Mouse (Mus musculus) gastrocnemius, adult 18-20 months (tissue): ENCODE measurements around the gene Dnah2. TPM values are rescaled to one million over a fixed set of nuclear protein-coding genes. Genes with fewer than 3 reads are reported as not detected.
A peak's percentile ranks its signal among the peaks of the same experiment; 100 is the strongest.
"Not testable (repeated sequence)": the region's sequence is repeated elsewhere in the genome, so short reads cannot be mapped to it uniquely, and the experiment has no call there.

Source experiments
- DNase-seq: peaks from one replicate; pipeline ENCODE4 v3.0.0; 2021; ENCODE audit warnings: low spot score
- total RNA-seq, 2 experiments: library from RNA; stranded (reverse); gene quantifications; 2 replicates each; pipeline ENCODE4 v1.2.3; 2021

Gene Dnah2
- total RNA-seq, 2 experiments from 2014 or later = 0.14 to 0.83 TPM

DNA sequence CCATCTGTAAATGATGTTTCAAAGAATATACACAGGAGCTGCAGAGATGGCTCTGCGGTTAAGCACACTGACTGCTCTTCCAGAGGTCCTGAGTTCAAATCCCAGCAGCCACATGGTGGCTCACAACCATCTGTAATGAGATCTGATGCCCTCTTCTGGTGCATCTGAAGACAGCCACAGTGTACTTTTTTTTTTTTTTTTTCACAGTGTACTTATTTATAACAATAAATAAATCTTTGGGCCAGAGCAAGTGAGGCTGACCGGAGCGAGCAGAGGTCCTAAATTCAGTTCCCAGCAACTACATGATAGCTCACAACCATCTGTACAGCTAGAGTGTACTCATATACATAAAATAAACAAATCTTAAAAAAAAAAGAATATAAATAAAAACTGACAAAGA is 18.6 kb downstream of the Dnah2 start:
- not testable (repeated sequence) for DNase-seq

DNA sequence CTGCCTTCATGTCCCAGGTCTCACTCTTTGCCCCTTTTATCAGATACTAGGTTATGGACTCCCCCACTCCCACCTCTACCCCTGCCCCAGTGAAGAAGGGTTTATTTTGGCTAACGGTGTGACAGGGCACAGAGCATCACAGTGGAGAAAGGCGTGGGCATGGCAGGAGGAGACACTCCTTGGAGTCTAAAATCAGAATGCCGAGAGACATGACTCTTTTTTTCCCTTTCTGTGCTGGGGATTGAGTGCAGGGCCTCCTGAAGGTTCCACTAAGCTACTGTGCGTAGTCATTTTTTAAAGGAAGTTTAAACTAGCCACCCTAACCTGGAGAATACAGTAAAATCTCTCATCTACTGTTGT is 20.9 kb downstream of the Dnah2 start:
- DNase-seq = no peak

DNA sequence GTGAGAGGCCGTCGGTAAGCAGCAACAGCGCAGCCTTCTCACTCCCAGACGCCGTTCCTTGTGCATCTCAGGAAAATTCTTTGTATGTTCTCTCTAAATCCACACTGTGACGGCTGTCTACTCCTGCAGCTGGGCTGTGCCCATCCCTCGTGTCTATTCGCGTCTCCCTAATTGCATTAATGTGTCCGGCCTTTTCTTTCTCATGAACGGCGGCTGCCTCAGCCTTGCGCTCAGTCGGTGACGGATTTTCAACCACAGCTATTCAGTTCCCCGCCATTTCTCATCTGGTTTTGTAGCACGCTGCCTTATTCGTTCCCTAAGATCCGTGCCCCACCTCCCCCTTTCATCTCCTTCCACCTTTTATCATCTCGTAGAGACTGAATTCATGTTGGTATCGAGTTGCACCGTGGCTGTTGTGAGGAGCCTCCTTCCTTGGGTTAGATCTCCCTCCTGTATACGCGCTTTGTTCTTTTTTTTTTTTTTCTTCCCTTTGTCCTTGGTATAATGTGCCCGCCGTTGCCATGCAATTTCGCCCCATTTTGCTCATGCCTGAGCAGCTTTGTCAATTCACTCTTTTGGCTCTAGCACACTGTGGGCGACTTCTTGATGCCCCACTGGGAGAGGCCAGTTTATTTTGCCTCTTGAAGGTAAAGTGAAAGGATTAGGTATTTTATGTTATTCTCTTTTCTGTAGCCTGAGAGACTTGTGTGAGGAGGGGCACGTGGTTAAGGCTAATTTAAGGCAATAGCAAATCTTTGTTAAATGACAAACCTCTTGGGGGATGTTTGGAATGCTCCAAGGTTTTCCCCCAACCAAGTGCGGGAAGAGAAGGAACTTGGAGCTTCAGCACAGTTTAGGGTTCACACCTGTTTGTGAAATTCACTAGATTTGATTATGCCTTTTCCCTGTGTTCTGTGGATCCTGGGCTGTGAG is 21.5 kb downstream of the Dnah2 start:
- no peak for DNase-seq

DNA sequence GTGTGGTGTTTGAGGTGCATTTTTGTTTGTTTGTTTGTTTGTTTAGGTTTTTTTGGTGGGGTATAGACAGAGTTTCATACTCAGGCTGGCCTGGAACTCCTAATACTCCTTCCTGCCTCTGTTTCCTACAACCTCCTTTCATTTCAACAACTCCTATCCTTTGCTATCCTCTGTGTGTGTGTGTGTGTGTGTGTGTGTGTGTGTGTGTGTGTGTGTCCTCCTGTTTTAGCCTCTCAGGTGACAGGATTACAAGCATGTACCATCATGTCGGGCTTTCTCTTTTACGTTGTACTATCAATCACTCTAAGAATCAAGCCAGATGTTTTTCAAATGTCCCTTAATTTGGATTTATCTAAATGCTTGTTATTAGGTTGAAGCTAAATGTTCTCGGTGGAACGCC is 22.3 kb downstream of the Dnah2 start:
- DNase-seq = no peak

DNA sequence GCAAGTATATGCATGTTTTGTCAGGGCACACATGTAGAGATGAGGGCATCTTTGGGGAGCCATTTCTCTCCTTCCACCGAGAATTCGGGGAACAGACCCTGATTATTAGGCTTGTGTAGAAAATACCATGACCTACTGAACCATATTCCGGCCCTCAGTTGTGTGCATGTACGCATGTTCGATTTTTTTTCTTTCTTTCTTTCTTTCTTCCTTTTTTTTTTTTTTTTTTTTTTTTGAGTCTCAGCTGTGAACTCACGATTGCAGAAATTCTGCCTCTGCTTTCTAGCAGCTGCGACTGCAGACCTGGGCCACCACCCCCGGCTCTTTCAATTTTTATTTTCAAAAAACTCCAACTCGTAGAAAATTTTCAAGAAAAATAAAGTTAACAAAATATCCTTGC is 23.2 kb downstream of the Dnah2 start:
- no peak for DNase-seq

DNA sequence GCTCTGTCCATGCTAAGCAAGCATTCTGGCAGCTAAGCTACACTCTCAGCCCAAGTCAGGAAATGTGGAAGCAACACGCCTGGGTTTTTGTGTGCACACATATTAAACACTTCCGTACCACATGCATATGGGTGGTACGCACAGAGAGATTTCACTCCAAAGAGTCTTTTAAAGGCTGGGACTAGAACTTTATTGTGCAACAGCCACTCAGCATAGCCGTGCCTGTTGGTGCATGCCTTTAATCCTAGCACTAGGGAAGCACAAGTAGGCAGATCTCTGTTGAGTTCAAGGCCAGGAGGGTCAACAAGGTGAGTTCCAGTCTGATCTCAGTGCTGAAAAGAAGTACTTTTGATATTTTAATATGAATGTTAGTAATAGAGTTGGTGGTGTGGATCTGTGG is 25.3 kb downstream of the Dnah2 start:
- no peak for DNase-seq

DNA sequence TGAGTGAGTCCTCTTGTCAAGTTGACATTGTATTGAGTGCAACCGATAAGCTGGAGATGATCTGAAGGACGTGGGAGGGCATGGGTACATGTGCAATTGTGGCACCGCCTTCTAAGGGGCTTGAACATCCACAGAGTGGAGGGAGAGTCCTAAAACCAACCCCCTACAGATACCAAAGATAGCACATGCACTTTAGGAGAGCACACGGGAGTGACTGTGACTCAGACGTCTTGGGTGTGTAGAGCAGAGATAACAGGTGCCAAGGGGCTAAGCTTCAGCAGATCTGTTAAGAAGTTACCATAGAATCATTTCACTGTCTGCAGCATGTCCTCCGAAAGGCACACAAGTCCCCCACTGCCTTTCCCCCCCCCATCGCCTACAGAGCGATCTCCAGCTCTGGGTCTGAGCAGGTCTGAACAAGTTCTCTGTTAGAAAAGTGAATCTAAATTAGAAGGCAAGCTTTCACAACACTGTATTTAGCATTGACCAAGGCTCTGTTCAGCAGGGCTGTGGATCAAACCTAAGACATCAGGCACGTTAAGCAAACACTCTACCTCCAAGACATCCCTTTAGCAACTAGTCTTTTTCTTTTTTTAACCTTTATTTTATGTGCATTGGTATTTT is 27.3 kb downstream of the Dnah2 start:
- DNase-seq = no peak

DNA sequence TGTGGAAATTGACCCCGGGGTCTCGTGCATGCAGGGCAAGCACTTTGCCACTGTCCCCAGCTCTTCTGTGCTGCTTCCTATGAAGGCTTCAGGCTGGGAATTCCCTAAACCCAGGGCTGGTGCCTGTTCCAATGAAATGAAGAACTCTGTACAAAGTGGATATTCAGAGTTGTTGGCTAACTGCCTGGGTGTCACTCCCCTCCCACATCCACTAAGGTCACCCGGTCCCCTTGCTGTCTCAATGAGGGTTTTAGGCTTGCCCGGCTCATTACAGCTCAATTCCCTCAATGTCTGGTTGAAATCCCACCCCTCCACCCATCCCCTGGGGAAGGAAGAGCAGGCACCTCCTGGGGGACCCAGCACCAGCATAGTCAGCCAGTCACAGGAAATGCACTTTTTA is 28.9 kb downstream of the Dnah2 start:
- DNase-seq = no peak

DNA sequence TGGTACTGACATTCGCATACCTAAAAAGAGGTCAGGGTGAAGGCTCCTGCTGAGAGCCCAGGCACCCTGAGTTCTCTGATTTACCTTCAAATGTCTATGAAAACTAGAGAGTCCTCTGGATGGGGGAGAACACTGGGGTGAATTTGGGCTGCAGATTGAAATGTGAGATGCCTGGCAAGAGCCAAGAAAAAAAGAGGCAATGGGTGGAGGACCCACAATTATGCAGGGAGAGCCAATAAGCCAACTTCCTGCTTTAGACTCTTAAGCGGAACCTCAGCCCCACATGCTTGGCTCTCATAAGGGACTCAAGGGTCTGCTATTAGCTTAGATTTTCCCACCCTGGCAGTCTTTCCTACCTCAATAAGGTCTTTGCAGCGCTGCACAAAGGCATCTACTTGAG is 32.2 kb downstream of the Dnah2 start:
- no peak for DNase-seq

DNA sequence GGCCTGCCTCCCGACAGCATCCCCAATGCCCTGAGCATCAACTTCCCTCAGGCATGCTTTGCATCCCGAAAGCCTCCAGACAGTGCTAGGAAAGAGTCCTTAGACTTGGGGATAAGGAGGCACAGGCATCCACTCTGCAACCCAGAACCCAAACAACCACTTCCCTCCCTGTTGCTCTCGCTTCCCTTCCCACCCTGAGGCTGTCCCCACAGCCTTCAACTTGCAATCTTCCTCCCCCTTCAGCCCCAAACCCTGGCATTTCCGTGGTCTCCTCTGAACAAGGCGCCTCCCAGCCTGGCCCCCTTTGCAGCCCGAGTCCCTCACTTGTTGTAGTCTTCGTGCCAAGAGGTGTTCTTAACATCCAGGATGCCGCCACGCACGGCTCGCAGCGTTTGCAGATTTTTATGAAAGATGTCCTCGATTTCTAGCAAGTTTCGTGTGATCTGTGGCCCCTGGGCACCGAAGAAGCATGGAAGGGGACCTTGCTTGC is 32.7 kb downstream of the Dnah2 start:
- no peak for DNase-seq

DNA sequence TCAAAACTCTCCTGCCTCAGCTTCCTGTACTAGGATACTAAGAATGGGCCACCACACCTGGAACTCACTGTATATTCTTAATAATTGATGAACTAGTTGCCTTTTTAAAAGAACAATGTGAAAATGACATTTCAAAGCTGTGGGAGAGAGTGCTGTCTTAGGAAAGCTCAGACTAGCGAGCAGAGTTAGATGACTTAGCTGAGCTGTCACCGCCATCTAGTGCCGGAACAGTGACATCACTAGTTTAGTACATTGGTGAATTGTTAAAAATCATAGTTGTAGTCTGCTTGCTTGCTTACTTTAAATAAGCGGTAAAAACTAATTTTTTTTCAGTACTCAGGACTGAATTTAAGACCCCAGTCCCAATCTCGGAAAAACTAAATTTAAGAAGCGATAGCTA is 35.1 kb downstream of the Dnah2 start:
- DNase-seq = peak; percentile 68

DNA sequence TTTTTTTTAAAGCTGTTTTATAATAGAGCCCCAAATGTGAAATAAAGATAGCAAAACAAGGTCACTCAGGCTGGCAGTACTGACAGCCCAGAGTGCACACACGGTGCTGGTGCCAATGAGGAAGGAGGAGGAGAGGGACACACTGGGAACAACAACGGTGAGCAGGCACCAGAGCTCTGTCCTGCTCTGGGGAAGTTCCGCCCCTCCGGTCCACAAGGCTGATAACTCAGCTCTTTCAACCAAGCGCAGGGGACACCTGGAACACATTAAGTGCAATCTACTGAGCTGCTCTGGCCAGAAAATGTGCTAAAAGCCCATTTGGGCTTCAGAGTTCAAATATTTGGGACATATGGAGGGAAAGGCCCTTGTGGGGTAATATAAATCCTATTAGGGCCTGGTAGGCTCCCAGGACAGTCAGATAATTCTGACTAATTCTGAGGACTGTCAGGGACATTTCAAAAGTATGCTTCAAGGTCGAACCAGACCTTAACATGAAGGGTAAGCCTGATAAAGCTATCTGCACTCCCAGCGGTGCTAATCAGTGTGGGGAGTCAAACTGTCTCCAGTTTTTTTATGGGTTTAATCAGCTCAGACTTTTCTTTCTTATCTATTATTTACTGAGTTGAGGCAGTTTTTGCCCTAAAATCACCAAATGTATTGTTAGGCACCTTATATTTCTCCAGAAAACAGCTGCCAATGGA is 38.0 kb downstream of the Dnah2 start:
- no peak for DNase-seq

DNA sequence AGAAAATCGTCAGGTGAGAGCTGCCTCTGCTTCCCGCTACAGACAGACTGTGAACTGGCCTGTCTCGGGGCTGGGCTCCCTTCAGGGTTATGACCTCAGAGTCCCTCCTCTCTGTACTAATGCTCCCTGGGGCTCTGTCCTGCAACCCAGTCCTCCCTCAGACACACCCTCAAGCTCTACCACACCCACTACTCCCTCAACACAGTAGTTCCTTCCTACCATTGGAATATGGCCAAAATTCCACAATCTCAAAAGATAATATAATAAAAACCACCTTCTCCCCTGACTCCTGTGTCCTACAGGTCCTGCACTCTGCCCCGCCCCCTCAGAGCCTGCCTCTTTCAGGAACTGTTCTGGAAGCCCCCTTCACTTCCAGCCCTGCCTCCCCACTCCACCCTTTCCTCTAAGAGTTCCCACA is 45.0 kb downstream of the Dnah2 start:
- DNase-seq = peak; percentile 52

DNA sequence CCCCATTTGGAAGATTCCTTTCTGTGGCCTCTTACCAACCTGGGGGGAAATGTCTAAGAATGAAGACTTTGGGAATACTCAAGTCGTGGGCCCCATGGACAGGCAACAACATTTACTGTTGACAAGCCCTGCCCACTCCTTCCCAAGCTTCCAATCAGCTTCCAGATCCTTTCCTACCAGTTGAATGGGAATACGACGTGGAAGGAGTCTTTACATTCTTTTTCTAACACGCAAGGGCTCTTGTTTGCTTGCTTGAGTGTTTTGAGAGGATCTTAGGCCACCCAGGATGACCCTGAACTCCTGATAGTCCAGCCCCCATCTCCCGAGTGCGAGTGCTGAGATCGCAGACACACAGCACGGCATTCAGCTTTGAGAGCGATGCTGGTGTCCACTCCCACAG is 47.4 kb downstream of the Dnah2 start:
- no peak for DNase-seq

DNA sequence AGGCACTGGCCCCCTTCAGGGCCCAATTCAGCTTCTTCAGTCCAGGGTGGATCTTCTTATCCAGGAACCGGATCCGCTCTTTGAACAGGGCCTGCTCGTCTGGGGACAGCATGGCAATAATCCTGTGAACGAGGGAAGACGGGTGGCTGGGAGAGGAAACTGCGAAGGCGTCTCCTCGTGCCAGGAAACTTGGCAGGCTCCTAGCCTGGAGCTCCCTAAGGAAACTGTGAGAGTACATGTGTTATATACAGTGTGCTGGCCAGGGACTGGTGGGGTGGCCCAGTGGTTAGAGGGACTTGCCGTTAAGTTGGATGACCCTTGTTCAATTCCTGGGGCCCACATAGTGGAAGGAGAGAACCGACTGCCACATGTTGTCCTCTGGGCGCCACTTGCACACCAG is 49.8 kb downstream of the Dnah2 start:
- DNase-seq = no peak

DNA sequence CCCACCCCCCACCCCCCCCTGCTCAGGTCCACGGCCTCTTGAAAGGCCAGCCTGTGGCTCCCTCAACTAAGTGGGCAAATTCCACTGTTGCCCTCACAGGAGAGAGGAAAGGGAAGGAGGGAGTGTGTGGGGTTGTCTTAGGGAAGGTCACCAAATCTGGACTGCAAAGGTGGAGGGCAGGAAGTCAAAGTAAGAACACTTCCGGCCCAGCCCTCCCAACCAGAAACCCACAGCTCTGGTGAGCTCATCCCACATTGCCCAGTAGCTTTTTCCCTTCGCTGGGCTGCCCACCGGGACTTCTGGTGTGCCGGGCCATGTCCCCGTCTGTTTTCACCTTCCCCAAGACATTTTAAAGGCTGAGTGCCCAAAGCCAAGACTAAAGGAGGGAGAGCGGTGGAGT is 57.2 kb downstream of the Dnah2 start:
- DNase-seq = no peak

DNA sequence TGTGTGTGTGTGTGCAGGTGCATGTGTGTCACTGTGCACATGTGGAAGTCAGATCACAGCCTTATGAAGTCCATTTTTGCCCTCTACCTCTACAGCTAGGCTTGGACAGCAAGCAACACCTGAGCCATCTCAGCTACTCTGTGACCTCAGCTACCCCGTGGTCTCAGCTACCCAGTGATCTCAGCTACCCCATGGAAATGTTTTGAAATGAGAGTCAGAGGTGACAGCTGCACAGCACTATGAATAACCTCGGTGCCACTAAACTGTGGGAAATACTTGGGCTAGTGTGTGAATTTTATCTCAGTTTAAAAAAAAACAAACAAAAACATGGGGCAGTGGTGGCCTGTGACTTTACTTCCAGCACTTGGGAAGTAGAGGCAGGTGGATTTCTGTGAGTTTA is 58.0 kb downstream of the Dnah2 start:
- DNase-seq = no peak

DNA sequence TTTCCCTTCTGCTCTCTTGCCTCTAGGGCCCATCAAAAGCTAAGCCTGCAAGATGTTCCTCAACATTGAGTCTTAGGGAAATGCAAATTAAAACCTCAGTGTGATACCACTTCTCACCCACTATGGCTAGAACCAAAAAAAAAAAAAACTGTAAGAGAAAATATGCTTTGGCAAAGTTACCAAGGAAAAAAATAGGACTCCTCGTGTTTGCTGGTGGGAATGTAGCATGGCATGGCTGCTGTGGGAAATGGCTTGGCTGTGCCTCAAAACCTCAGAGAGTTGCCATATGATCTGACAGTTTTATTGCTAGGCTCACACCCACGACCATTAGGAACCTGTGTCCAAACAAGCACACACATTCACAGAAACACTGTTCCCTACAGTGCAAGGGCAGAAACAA is 61.4 kb downstream of the Dnah2 start:
- no peak for DNase-seq

DNA sequence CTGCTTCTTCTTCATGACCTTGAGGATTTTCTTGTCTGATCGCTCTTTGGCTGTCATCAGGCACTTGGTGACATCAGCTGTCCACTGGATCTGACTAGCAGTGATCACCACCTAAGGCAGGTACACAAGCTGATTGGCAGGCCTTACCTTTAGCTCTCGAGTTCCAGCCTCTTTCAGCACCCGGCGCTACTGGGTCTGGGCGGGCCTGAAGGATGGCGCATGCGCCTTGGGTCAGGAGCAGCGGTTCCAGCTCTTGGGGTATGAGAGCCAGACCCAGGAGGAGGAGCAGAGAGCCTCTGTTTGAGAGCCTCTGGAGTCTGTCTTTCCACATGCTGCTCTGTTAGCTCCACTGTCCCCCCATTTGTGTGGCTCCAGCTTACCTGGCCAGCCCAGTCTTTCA is 71.3 kb downstream of the Dnah2 start:
- no peak for DNase-seq

DNA sequence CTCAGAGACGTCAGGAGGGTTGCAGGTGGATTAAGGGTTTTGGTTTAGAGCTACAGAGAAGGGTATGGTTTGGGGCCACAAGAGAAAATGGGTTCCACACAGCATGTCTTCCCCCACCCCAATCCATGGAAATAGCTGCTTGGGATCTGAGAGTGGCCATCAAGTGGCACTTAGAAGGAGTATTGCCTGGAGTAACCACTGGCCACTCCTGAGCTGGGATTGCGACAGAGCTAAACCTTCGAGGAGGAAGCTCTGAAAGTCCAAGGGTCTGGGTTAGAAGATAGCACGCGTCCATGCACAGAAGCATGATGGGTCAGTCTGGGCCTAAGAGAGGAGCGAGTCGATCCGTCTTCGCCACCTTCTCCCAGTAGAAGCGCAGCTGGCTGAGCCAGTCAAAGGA is 72.1 kb downstream of the Dnah2 start:
- no peak for DNase-seq

DNA sequence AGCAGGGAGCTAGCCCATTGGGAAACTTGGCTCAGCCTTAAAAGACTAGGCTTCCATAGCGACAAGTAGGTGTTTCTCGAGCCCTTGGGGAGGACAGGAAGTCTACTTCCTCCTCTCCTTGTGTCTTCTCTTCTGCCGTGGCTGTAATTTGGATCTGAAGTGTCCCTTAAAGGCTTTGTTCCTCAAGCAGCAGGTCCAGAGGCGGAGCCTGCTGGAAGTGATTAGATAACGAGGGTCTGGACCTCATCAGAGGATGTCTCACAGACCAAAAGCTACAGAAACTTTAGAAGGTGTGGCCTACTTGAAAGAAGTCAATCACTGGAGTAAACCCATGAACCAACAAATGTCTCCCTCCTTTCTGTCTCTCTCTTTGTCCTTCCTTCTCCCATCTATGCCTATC is 74.2 kb downstream of the Dnah2 start:
- DNase-seq = no peak

DNA sequence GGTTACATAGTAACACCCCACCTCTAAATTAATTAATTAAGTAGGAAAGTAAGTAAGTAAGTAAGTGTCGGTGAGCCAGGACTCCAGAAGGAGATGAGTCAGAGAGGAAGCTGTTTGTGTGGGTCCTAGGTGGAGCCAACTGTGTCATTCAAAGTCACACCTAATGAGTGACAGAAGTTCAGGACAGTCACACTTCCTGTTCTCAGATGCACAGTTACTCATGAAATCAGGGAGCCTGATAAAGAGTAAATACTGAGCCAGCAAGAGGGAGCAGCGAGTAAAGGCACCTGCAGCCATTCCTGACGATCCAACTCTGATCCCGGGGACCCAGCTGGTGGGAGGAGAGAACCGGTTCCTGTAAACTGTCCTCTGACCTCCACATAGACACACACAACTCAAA is 76.2 kb downstream of the Dnah2 start:
- no peak for DNase-seq
